Mouse (Mus musculus) bone marrow macrophage, adult 2 months (primary cell): ENCODE measurements around the gene Cstad. TPM values are rescaled to one million over a fixed set of nuclear protein-coding genes. Genes with fewer than 3 reads are reported as not detected.
A peak's percentile ranks its signal among the peaks of the same experiment; 100 is the strongest.

ENCODE experiments used
- H3K27ac ChIP-seq: 2 replicates; pipeline ENCODE4 v1.5.1; 2012; ENCODE audit warnings: low read depth, low read length; ENCODE audit not compliant: insufficient read depth
- H3K4me1 ChIP-seq: 2 replicates; pipeline ENCODE4 v1.6.1; 2012; ENCODE audit warnings: low read length; ENCODE audit not compliant: control insufficient read depth, insufficient read depth
- H3K4me3 ChIP-seq: 2 replicates; pipeline ENCODE4 v1.5.1; 2012; ENCODE audit warnings: mild to moderate bottlenecking, low read length, moderate library complexity; ENCODE audit not compliant: insufficient read depth
- CTCF ChIP-seq: IDR thresholded peaks from 2 replicates; pipeline ENCODE4 v1.5.1; 2012; ENCODE audit warnings: low read depth, mild to moderate bottlenecking, low read length, moderate library complexity
- POLR2A ChIP-seq: IDR thresholded peaks from 2 replicates; pipeline ENCODE4 v1.6.1; 2012; ENCODE audit warnings: mild to moderate bottlenecking, low read depth, low read length, borderline replicate concordance
- polyA plus RNA-seq: library from polyadenylated mRNA; stranded (reverse); fragments of >200 nt; gene quantifications from 2 replicates; pipeline ENCODE4 v1.2.4, GENCODE M21; 2012; ENCODE audit not compliant: missing spikeins, insufficient read depth, insufficient read length

Gene Cstad
- polyA plus RNA-seq, 1 experiment: 0.87 TPM

GRCm38 (mm10) chr2:30657674-30658479, 63.0 kb downstream of the Cstad start:
- peak overlapping the region; percentile 59 for H3K4me3 ChIP-seq
- H3K4me1 ChIP-seq: peaks cover 47% of the 10 kb centered on the region
- TF ChIP-seq CTCF: no peak
- H3K27ac ChIP-seq: peak overlapping the region; percentile 100

- Histone ChIP-seq H3K4me1 (peaks cover 47% of the 10 kb centered on the region), H3K4me3 (peak overlapping the region; percentile 62), H3K27ac (peak overlapping the region; percentile 100)
- no peak for TF ChIP-seq POLR2A
- TF ChIP-seq CTCF: no peak
Observed at GRCm38 (mm10) chr2:30658480-30658843, 63.6 kb downstream of the Cstad start.

Other genes starting within 250 kb of the Cstad start
- gene Sh3glb2, start 235.7 kb upstream of the Cstad start, polyA plus RNA-seq: 40.8 and 45.1 TPM in 2 replicates
- 3.4 and 6.9 TPM in 2 replicates for gene Miga2, start 230.8 kb upstream of the Cstad start, polyA plus RNA-seq
- gene Dolpp1, start 202.8 kb upstream of the Cstad start, polyA plus RNA-seq: 24.2 and 28.7 TPM in 2 replicates
- gene Crat, start 179.2 kb upstream of the Cstad start, polyA plus RNA-seq: 66.4 and 67.4 TPM in 2 replicates
- gene Ptpa, start 179.0 kb upstream of the Cstad start, polyA plus RNA-seq: 110 TPM in 2 replicates
- 2.0 and 2.4 TPM in 2 replicates for gene Ier5l, start 120.8 kb upstream of the Cstad start, polyA plus RNA-seq
- gene 1700001O22Rik, start 208.6 kb downstream of the Cstad start, polyA plus RNA-seq: not detected in 2 replicates
- 7.4 and 9.3 TPM in 2 replicates for gene Ntmt1, start 212.8 kb downstream of the Cstad start, polyA plus RNA-seq
- 19.2 and 19.6 TPM in 2 replicates for gene Asb6, start 235.3 kb downstream of the Cstad start, polyA plus RNA-seq
- 0.63 TPM in 1 of 2 replicates, not detected in the other for gene Prrx2, start 239.9 kb downstream of the Cstad start, polyA plus RNA-seq